Mouse (Mus musculus) kidney, postnatal 36 days (tissue): Measurements from ENCODE around the gene Snx1.

Source experiments
- DNase-seq, 2 experiments: peaks; one replicate each; pipeline ENCODE4 v3.0.0; 2021 to 2022; ENCODE audit warnings: mixed read lengths in 2 of 2

The Snx1 gene

DNA sequence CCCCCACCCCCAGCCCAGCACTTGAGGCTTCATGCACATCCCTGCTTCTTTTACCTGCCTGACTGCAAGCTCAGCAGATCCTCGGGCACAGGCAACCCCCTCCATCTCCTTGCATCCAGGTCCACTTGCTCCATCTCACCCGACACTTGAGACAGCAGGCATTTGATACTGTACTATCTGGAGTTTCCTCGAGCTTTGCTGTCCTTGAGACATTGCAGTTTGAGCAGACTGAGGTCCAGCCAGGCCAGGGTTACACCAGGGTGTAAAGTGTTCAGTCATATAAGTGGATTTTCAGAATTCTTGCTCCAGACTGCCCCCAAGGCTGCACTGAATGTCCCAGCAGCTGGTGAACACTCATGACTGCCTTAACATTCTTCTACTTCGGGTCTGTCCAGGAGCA lies 84.1 kb downstream of the Snx1 start:
- no peak for DNase-seq

DNA sequence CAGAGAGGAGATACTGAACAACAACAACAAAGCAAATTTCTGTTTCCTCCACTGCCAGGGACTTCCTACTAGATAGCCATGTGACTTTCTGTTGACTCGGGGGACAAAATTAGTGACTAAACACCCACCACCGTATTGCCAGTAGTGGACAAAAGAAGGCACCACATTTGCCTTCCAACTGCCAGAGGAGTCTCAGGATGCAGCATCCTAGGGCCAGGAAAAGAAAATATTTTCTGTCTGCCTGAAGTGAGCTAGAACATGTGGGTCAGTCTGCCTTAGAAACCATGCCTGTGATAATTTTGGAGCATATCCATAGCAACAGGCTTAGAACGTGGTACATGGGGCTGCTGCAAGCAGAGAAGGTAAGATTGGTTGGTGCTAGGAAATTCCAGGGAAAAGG lies 85.6 kb downstream of the Snx1 start:
- DNase-seq, result no peak

DNA sequence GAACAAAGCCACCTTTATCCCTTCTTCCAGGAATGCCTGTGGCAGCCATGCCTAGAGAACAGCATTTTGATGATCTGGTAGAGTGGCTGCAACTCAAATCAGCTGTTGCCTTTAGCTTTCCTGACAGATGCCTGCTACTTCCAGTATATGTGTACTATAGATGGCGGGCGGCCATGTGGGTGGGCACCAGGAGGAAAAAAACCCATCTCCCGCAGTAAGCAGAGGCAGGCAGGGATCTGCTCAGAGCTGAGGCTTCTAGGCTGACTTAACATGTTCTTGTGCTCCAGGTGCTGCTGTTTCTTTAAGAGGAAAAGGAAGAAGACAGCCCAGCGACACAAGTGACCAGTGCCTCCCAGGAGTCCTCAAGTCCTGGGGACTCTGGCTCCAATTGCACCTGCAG lies 87.1 kb downstream of the Snx1 start:
- no peak for DNase-seq

DNA sequence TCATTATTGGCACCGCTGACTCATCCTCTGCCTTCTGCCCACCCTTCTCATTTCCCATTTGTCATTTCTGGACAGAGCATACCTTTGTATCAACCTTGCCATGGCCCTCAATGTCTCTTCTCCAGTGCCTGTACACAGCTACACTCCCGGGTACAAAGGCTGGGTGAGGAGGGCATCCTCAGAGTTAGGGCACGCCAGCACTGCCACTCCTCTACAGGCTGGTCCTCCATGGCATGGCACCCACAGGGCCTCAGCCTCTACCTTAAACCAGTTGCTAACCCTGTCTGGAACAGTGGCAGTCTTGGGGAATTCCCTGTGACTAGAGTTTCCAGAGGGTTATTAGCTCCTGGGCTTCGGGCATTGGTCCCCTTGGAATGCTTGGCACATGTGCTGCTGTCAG lies 87.8 kb downstream of the Snx1 start:
- DNase-seq, result no peak
